Mouse (Mus musculus) CH12.LX (cell line): ENCODE data around the gene Keg1. TPM values are rescaled to one million over a fixed set of nuclear protein-coding genes. Genes with fewer than 3 reads are reported as not detected.

Source experiments
- DNase-seq: peaks from one replicate; pipeline ENCODE4 v3.0.0-alpha.2; 2013; ENCODE audit errors: extremely low read depth
- H3K27ac ChIP-seq: 2 replicates; pipeline ENCODE4 v1.5.1; 2012; ENCODE audit warnings: low read depth, mild to moderate bottlenecking, control low read depth, moderate library complexity; ENCODE audit not compliant: insufficient read depth
- H3K27me3 ChIP-seq: replicated peaks from 2 replicates; pipeline ENCODE3; 2012; ENCODE audit warnings: inconsistent platforms
- H3K36me3 ChIP-seq, 2 experiments: replicated peaks in 1 of 2; 2 replicates each; pipeline versions ENCODE3 to v1.6.1; 2012; ENCODE audit warnings: inconsistent platforms in 1 of 2, low read length in 1 of 2, mild to moderate bottlenecking in 1 of 2, mixed read lengths in 1 of 2, moderate library complexity in 1 of 2; ENCODE audit not compliant: control insufficient read depth in 1 of 2, insufficient read depth in 1 of 2
- H3K4me1 ChIP-seq, 2 experiments: 2 replicates each; pipeline ENCODE4 v1.6.1; 2012; ENCODE audit warnings: inconsistent platforms in 1 of 2, moderate library complexity in 1 of 2; ENCODE audit not compliant: insufficient read depth in 2 of 2, control insufficient read depth in 1 of 2
- H3K4me2 ChIP-seq: 2 replicates; pipeline ENCODE4 v1.6.1; 2012; ENCODE audit warnings: low read depth, mild to moderate bottlenecking, control low read depth; ENCODE audit not compliant: poor library complexity, insufficient read depth, severe bottlenecking
- H3K4me3 ChIP-seq, 3 experiments: fragments of 150-350 bp in 1 of 3; sonication (generic) in 1 of 3; replicated peaks in 1 of 3; 2 replicates each; pipeline versions ENCODE3 to v1.5.1; 2011 to 2012; ENCODE audit warnings: low read depth in 2 of 3, low read length in 2 of 3, mild to moderate bottlenecking in 2 of 3, moderate library complexity in 2 of 3, control low read depth in 1 of 3, improper control_type of control experiment in 1 of 3, inconsistent platforms in 1 of 3, mixed read lengths in 1 of 3; ENCODE audit not compliant: poor library complexity in 1 of 3
- H3K79me2 ChIP-seq: replicated peaks from 2 replicates; pipeline ENCODE4 v1.6.1; 2012; ENCODE audit warnings: mild to moderate bottlenecking, moderate library complexity; ENCODE audit not compliant: control insufficient read depth, poor library complexity, insufficient read depth, severe bottlenecking; ENCODE audit errors: extremely low read depth
- H3K9ac ChIP-seq: 2 replicates; pipeline ENCODE4 v1.6.1; 2012; ENCODE audit warnings: low read depth, mild to moderate bottlenecking, control low read depth, moderate library complexity; ENCODE audit not compliant: insufficient read depth
- H3K9me3 ChIP-seq: replicated peaks from 2 replicates; pipeline ENCODE3; 2012; ENCODE audit warnings: low read length, inconsistent platforms, mixed read lengths
- CHD1 ChIP-seq: IDR thresholded peaks from 2 replicates; pipeline ENCODE4 v1.6.1; 2012; ENCODE audit warnings: low read depth, low read length, improper control_type of control experiment, inconsistent platforms
- CHD2 ChIP-seq: IDR thresholded peaks from 2 replicates; pipeline ENCODE4 v1.6.1; 2011; ENCODE audit warnings: low read length, improper control_type of control experiment
- E2F4 ChIP-seq: IDR thresholded peaks from 2 replicates; pipeline ENCODE4 v1.6.1; 2011; ENCODE audit warnings: low read depth, low read length, improper control_type of control experiment; ENCODE audit not compliant: insufficient replicate concordance
- EP300 ChIP-seq: IDR thresholded peaks from 2 replicates; pipeline ENCODE4 v1.6.1; 2011; ENCODE audit warnings: low read length, improper control_type of control experiment
- GABPA ChIP-seq: IDR thresholded peaks from 2 replicates; pipeline ENCODE4 v1.6.1; 2012; ENCODE audit warnings: low read depth, low read length, improper control_type of control experiment, inconsistent platforms; ENCODE audit not compliant: insufficient replicate concordance
- JUND ChIP-seq: conservative IDR thresholded peaks from 2 replicates; pipeline ENCODE4 v1.6.1; 2011; ENCODE audit warnings: low read depth, low read length, improper control_type of control experiment
- MAFK ChIP-seq: IDR thresholded peaks from 2 replicates; pipeline ENCODE4 v1.6.1; 2011; ENCODE audit warnings: low read length, improper control_type of control experiment; ENCODE audit not compliant: insufficient replicate concordance
- MXI1 ChIP-seq: IDR thresholded peaks from 2 replicates; pipeline ENCODE4 v1.6.1; 2011; ENCODE audit warnings: mild to moderate bottlenecking, low read depth, low read length, improper control_type of control experiment
- MYC ChIP-seq: IDR thresholded peaks from 2 replicates; pipeline ENCODE4 v1.6.1; 2011; ENCODE audit warnings: low read depth, mild to moderate bottlenecking, improper control_type of control experiment, low read length
- NRF1 ChIP-seq: IDR thresholded peaks from 2 replicates; pipeline ENCODE4 v1.6.1; 2014; ENCODE audit warnings: low read depth, mild to moderate bottlenecking, inconsistent platforms, low read length, improper control_type of control experiment, moderate library complexity
- RAD21 ChIP-seq: IDR thresholded peaks from 2 replicates; pipeline ENCODE4 v1.6.1; 2011; ENCODE audit warnings: low read depth, mild to moderate bottlenecking, low read length, improper control_type of control experiment, moderate library complexity
- RCOR1 ChIP-seq: conservative IDR thresholded peaks from 2 replicates; pipeline ENCODE4 v1.6.1; 2012; ENCODE audit warnings: low read depth, mild to moderate bottlenecking, inconsistent platforms, low read length, improper control_type of control experiment
- SIN3A ChIP-seq: IDR thresholded peaks from 2 replicates; pipeline ENCODE4 v1.6.1; 2012; ENCODE audit warnings: low read length, improper control_type of control experiment, inconsistent platforms
- SMC3 ChIP-seq: IDR thresholded peaks from 2 replicates; pipeline ENCODE4 v1.6.1; 2011; ENCODE audit warnings: low read depth, low read length, improper control_type of control experiment
- UBTF ChIP-seq: IDR thresholded peaks from 2 replicates; pipeline ENCODE4 v1.6.1; 2012; ENCODE audit warnings: low read depth, mild to moderate bottlenecking, inconsistent platforms, low read length, improper control_type of control experiment, moderate library complexity
- USF1 ChIP-seq: IDR thresholded peaks from 2 replicates; pipeline ENCODE4 v1.6.1; 2014; ENCODE audit warnings: low read depth, mild to moderate bottlenecking, inconsistent platforms, low read length, improper control_type of control experiment
- USF2 ChIP-seq: conservative IDR thresholded peaks from 2 replicates; pipeline ENCODE4 v1.6.1; 2011; ENCODE audit warnings: low read depth, low read length, improper control_type of control experiment
- ZMIZ1 ChIP-seq: IDR thresholded peaks from 2 replicates; pipeline ENCODE4 v1.6.1; 2012; ENCODE audit warnings: low read depth, mild to moderate bottlenecking, inconsistent platforms, low read length, improper control_type of control experiment
- dilution Hi-C: fragments of 300-500 bp; cut with MboI; formaldehyde crosslinking; loops from 2 replicates; pipeline ENCODE4 v1.14.3; 2020; ENCODE audit warnings: low sequenced_read_pairs; ENCODE audit not compliant: extremely low pct_unique_long_range_greater_than_20kb, extremely low pct_ligation_motif_present
- in situ Hi-C: fragments of 300-500 bp; cut with MboI; formaldehyde crosslinking; loops from 3 replicates; pipeline ENCODE4 v1.14.3; 2019; ENCODE audit warnings: low sequenced_read_pairs, low pct_ligation_motif_present, low pct_unique_long_range_greater_than_20kb, mixed read lengths
- polyA plus RNA-seq: library from polyadenylated mRNA; unstranded; fragments of >175 nt; gene quantifications from 2 replicates; pipeline ENCODE4 v1.2.1, GENCODE M21; 2012; ENCODE audit warnings: low read depth; ENCODE audit not compliant: insufficient read length
- total RNA-seq, 2 experiments: library from RNA; depleted of rRNA; stranded (reverse); fragments of 300-350 nt in 1 of 2; fragments of >200 nt in 1 of 2; gene quantifications; 2 replicates each; pipeline ENCODE4 v1.2.3; 2012 to 2014

Keg1 gene
- total and polyA plus RNA-seq, 3 experiments = not detected

GRCm38 (mm10) chr19:12708458-12708857, 12.9 kb downstream of the Keg1 start:
- no peak for TF ChIP-seq RCOR1
- TF ChIP-seq GABPA = no peak
- TF ChIP-seq RAD21 = no peak
- TF ChIP-seq CHD1 = no peak
- TF ChIP-seq MXI1 = no peak
- no peak for TF ChIP-seq SMC3
- TF ChIP-seq NRF1 = no peak
- TF ChIP-seq E2F4 = no peak
- no peak for TF ChIP-seq USF2
- TF ChIP-seq JUND = no peak
- TF ChIP-seq MAFK = no peak
- no peak for TF ChIP-seq UBTF
- no peak for TF ChIP-seq SIN3A
- TF ChIP-seq CHD2 = no peak
- TF ChIP-seq EP300 = no peak
- TF ChIP-seq MYC = no peak
- TF ChIP-seq ZMIZ1 = no peak
- TF ChIP-seq, all 38 proteins: peak for 0
- no peak overlapping the region for H3K27ac ChIP-seq
- in situ Hi-C loops = no loop called here
- H3K4me3 ChIP-seq = no peak overlapping the region
- H3K4me2 ChIP-seq = no peak overlapping the region
- dilution Hi-C loops = no loop called here
- no peaks in the 10 kb centered on the region for H3K79me2 ChIP-seq
- no peaks in the 10 kb centered on the region for H3K36me3 ChIP-seq
- no peak overlapping the region for H3K9ac ChIP-seq
- DNase-seq = no peak
- H3K4me1 ChIP-seq = no peaks in the 10 kb centered on the region
- no peaks in the 10 kb centered on the region for H3K27me3 ChIP-seq
- H3K9me3 ChIP-seq = no peaks in the 10 kb centered on the region

- H3K9me3 ChIP-seq = no peaks in the 10 kb centered on the region
- dilution Hi-C loops = no loop called here
- no peaks in the 10 kb centered on the region for H3K79me2 ChIP-seq
- no peak overlapping the region for H3K9ac ChIP-seq
- no peak for DNase-seq
- no peak overlapping the region for H3K4me3 ChIP-seq
- no peaks in the 10 kb centered on the region for H3K4me1 ChIP-seq
- no peak overlapping the region for H3K4me2 ChIP-seq
- no peaks in the 10 kb centered on the region for H3K36me3 ChIP-seq
- in situ Hi-C loops = no loop called here
- TF ChIP-seq MXI1 = no peak
- no peak for TF ChIP-seq USF1
- peak; percentile 80 for TF ChIP-seq MAFK
- no peaks in the 10 kb centered on the region for H3K27me3 ChIP-seq
- H3K27ac ChIP-seq = no peak overlapping the region
These were observed 13.4 kb downstream of the Keg1 start for GRCm38 (mm10) chr19:12708986-12709385.
